Mouse (Mus musculus) central nervous system, embryonic 18 days (tissue): Measurements from ENCODE around the gene Cd209d. TPM values are rescaled to one million over a fixed set of nuclear protein-coding genes. Genes with fewer than 3 reads are reported as not detected.

Experiments
- polyA plus RNA-seq: library from polyadenylated mRNA; depleted of rRNA; stranded (reverse); fragments of >200 nt; gene quantifications from 2 replicates; pipeline ENCODE4 v1.2.3, GENCODE M21; 2012; rRNA removed

The Cd209d gene
- polyA plus RNA-seq: not detected in 2 replicates

GRCm38 (mm10) chr8:3878455-3878854 is at the start of gene Cd209d:
TSS of gene Cd209d (minus strand) at chr8:3878555.

DNA sequence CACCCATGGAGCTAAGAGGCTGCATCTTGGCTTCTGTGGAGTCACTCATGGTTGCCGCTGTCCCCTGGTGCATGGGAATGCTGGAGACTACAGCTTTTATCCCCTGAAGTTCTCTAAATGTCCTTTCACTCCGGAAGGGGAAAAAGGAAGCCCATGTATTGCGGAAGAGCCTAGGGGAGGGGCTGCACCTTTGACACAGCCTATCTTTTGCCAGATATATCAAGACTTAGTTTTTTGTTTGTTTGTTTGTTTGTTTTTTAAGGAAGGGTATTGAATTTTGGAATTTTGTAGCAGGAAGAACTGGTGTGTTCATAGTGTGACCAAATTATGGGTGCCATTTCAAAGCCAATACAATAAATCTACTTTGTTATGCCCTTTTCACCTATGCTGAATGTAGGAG is 48.4 kb upstream of the Cd209d start, which contains the start of gene Cd209b:
Gene Cd209b, minus strand, starts transcription at position 101 of the 400 bp plus-strand sequence.

DNA sequence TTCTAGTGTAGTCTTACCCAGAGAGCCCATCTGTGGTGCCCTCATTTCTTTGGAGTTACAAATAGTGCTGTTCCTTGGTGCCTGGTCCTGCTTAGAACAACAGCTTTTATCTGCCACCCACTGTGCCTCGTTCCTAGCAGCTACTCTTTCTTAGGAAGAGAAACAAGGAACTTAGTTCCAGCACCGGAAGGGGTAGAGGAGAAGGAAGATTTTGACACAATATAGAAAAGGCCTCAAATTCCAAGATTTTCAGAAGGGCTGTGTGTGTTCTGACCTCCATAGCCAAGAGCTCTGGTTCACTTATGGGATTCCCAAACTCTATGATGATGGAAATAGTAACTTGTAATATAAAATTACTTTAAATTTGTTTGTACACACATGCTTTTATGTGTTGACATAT is 24.1 kb downstream of the Cd209d start, which contains the start of gene Cd209e:
Gene Cd209e, minus strand, starts transcription at position 101 of the 400 bp plus-strand sequence.

Other genes with a start within 250 kb of the Cd209d start
- 209 and 221 TPM in 2 replicates for gene Stxbp2, start 247.6 kb downstream of the Cd209d start, polyA plus RNA-seq
- 0.95 and 1.3 TPM in 2 replicates for gene Retn, start 222.8 kb downstream of the Cd209d start, polyA plus RNA-seq
- 0.27 and 0.28 TPM in 2 replicates for gene Mcemp1, start 212.8 kb downstream of the Cd209d start, polyA plus RNA-seq
- 11.2 and 13.3 TPM in 2 replicates for gene Fcor, start 206.2 kb downstream of the Cd209d start, polyA plus RNA-seq
- gene Trappc5, start 202.3 kb downstream of the Cd209d start, polyA plus RNA-seq: 61.4 and 63.1 TPM in 2 replicates
- gene Fcer2a, start 184.4 kb downstream of the Cd209d start, polyA plus RNA-seq: 0.03 TPM in 1 of 2 replicates, not detected in the other
- not detected in 2 replicates for gene Clec4g, start 157.9 kb downstream of the Cd209d start, polyA plus RNA-seq
- gene Cd209a, start 129.6 kb downstream of the Cd209d start, polyA plus RNA-seq: 0.03 TPM in 1 of 2 replicates, not detected in the other
- gene Cd209e, start 24.2 kb downstream of the Cd209d start, polyA plus RNA-seq: not detected in 2 replicates
- not detected in 2 replicates for gene Cd209b, start 48.3 kb upstream of the Cd209d start, polyA plus RNA-seq
- 0.15 and 0.17 TPM in 2 replicates for gene Cd209c, start 76.2 kb upstream of the Cd209d start, polyA plus RNA-seq
- 0.09 and 0.13 TPM in 2 replicates for gene Cd209f, start 227.3 kb upstream of the Cd209d start, polyA plus RNA-seq